Mouse (Mus musculus) adrenal gland, postnatal 4 days (tissue): ENCODE measurements around the gene Mrpl44. TPM values are rescaled to one million over a fixed set of nuclear protein-coding genes. Genes with fewer than 3 reads are reported as not detected.

Source experiments
- DNase-seq, 2 experiments: peaks; one replicate each; pipeline ENCODE4 v3.0.0; 2021 to 2022; ENCODE audit warnings: low spot score in 2 of 2, mixed read lengths in 2 of 2
- long read RNA-seq, 2 experiments: library from polyadenylated mRNA; stranded (forward); transcript quantifications; one replicate each; pipeline ENCODE4 v2.0.0; 2021
- total RNA-seq, 2 experiments: library from RNA; stranded (reverse); gene quantifications; 2 replicates each; pipeline ENCODE4 v1.2.3; 2021

Gene Mrpl44
- total RNA-seq = 10 to 100 TPM; 59.6 to 65.1 TPM
- long read RNA-seq, experiment 1, transcript Mrpl44-201 (4 exons, 1,424 nt) = major isoform, 38 of 63 reads
- long read RNA-seq, experiment 1, partial matches to known transcripts = 25 of 63 reads
- long read RNA-seq, experiment 1, other reads (novel, unspliced or antisense) = 0 of 63 reads
- long read RNA-seq, experiment 2, transcript Mrpl44-201 (4 exons, 1,424 nt) = major isoform, 67 of 88 reads
- long read RNA-seq, experiment 2, partial matches to known transcripts = 21 of 88 reads
- long read RNA-seq, experiment 2, other reads (novel, unspliced or antisense) = 0 of 88 reads

DNA sequence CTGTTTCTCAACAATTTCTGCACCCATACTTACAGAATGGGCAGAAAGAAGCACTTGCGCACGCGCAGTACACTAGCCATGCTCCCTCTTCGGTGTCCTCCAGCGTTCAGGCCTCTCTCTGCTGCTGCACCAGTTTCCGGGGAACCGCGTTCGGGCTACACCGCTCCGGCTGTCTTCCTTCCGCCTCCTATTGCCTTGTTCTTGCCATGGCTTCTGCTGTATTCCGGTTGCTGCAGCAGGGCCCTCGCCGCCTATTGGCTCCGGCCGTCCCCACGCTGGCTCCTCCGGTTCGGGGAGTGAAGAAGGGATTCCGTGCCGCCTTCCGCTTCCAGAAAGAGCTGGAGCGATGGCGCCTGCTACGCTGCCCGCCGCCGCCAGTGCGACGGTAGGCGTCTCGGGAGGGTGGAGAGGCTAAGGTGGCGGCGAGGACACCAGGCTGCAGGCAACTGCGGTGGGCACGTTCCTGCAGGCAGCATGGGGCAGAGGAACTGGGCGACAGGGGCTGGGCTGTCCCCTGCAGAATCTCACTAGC lies at the start of gene Mrpl44, which contains the start of gene Wdfy1:
TSS of gene Mrpl44 (plus strand) at position 92 of the 532 bp plus-strand sequence.
TSS of gene Wdfy1 (minus strand) at position 217 of the 532 bp plus-strand sequence.
- DNase-seq = peak; percentile 95 to 98

DNA sequence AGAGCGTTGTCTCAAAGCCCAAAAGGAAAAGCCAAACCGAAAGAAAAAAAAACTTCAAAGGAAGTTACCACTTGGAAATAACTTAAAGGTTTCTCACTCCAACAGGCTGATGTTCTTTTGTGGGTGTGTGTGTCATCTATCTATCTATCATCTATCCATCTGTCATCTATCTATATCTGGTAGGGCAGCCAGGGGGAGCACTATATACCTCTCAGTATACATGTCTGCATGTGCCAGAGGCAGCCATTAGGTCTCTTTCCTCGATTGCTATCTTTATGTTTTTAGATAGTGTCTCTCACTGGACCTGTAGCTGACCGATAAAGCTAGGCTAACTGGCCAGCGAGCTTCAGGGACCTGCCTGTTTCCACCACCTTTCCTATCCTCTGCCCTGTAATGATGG lies 41.0 kb upstream of the Mrpl44 start:
- DNase-seq = no peak

DNA sequence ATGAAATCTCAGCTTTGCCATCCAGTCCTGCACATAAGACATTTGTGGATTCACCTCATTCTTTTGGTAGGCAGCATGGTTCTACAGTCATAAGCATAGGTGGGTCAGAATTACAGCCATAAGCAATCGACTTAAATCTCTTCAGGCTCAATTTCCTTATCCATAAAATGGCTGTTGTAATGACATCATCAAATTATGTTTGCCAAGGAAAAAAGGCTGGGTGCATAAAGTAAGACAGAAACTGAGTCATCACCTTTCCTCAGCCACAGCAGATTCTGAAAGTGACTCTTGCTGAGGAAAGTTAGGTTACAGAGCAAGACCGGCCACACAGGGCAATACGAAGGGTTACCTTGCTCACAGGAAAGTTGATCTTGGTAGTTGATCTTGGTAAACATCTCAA lies 39.4 kb upstream of the Mrpl44 start:
- no peak for DNase-seq

DNA sequence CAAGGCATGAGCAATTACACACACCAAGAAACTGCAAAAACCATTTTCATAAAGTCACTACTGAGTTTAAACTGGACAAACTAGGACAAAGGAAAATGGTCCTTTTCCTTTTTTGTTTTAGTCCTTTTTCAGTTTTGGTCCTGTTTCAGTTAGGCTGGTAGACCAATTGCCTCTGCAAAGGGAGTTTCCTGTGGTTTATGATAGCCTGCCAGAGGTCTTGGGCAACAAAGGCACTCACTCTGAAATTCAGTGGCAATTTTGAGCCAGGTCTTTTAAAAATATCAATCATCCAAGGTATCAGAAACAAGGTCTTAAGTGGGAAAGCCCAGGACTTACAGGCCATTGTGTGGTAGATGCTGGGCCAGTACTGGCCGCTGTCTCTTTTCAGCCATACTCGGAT lies 36.1 kb upstream of the Mrpl44 start:
- DNase-seq = no peak

DNA sequence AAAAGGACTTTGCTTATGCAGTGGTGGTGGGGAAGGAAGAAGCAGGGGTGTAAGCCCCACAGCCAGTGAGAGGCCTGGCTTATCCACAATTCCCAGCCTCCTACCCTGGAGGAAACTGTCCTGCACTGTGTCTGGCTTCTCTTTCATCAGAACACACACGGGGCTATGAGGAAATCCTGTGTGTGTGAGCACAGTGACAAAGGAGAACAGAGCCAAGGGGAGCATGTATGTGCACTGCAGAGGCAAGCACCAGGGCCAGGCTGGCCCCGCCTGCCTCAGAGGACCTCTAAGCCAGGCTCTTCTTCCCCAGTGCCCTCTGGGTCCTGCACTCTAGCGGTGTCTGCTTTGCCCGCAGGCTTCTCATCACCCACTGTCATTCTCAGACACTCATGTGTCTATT lies 34.8 kb upstream of the Mrpl44 start:
- no peak for DNase-seq

DNA sequence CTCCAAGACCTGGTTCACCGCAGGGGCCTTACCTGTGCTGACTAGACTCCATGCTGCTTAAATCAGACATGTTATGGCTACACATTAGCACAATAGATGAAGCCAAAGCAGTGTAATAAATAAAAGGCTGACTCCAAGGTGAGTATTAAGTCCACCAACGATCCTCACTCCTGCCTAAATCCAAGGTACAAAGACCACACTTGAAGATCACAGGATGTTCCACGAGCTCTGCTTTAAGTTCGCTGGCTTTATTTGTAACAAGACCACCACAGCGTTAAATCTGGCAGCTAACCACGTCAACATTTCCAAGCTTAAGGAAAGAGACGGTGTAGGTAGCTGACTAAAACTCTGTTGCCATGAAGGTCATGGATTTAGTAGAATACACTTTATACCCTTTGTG lies 32.9 kb upstream of the Mrpl44 start:
- DNase-seq = no peak

DNA sequence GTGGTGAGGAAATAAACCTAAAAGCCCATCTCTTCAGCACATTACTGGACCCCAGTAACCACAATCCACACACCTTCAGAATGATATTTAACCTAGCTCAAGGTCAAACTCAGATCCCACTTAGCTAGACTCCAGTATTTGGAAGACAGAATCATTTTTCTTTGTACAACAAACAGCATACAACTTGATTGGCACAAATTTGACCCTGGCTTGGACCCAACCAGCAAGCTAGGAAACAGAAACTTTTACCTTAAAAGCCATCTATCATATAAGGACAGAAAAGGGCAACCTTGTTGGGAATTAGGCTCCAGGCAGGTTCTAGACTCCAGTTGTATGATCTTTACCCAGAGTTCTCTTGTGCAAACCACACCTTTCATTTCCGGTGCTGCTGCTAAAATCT lies 32.4 kb upstream of the Mrpl44 start:
- no peak for DNase-seq

DNA sequence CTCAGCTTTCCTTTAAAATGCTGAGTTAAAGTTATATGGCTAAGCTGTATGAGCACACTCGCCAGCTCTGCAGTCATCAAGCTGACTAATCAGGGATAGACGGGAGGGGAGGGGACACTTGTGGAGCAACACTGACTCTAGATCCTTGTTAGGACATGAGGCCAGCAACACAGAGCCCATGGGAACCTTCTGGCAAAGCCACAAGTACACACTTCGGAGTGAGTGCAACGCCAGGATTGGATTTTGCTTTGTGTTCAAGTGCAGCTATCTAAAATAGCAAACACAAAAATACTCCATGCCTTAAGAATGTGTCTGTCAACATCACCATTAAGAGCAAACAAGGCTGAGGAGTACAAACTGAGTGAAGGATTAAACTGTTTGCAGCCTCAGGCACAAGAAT lies 29.8 kb upstream of the Mrpl44 start:
- no peak for DNase-seq

DNA sequence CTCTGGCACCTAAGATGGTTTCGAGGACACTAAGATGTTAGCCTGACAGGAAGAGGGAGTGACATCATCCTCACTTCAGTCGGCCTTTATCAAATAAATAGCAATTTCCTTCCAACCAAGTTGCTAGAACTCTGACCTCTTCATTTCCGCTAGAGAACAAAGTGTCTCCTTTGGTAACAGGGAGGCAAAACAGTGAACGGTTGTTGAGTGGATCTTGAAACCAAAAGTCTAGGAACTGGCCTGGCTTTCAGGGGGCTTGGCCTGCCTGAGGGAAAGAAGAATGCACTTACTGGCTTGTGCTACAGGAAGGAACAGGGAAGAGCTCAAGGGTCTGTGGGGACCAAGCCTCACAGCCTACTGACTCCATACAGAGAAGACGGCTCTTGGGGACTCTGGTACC lies 24.6 kb upstream of the Mrpl44 start:
- no peak for DNase-seq

DNA sequence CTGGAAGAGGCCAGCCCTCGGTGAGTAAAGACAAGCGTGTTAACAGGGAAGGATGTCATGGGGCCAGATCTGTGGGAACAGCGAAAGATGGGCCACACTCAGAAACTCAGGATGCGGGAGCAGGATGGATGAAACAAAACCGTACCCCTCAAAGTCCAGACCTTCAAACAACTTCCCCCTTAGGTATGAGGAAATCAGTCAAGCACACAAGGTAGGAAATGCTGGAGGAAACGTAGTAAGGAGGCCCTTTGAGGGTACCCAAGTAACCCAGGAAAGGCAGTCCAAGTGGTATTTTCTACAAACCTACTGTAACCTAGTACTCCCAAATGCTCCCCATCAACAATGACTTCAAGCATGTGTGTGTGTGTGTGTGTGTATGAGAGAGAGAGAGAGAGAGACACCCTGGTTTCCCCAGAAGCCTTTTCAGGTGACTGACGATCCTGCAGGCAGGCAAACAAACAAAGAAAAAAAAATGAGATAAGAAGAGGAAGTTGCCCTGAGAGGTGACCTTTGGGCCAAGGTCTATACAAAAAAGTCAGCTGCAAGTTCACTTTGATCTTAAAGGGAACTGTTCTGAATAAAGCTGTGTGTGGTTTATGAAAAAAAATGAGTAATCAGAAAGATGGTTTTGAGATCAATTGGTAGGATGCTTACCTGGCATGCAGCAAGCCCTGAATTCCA lies 23.7 kb upstream of the Mrpl44 start:
- no peak for DNase-seq

DNA sequence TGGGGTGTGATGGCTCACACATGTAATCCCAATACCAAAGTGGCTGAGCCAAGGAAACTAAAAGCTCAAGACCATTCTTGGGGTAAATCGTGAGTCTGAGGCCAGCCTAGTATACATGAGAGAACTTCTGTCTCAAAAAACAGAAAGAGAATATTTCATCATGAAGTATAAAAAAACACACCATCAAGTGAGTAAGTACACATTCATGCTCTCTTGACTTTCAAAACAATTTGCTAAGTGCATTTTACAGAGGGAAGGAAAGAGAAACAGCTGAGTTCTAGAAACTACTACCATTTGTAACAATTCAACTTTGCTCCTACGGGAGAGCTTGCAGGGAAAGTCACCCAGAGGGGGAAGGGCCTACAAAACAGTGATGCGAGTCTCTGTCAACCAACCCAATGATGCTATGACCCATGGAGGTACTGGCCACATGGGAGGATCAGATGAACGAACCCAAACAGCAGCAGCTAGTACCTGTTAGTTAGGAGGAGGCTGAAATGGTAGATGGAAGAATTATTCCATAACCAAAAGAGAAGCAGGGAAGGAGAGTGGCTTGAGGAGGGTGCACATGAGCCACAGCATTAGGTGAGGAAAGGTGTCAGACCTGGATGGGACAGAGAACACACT lies 23.0 kb upstream of the Mrpl44 start:
- no peak for DNase-seq

DNA sequence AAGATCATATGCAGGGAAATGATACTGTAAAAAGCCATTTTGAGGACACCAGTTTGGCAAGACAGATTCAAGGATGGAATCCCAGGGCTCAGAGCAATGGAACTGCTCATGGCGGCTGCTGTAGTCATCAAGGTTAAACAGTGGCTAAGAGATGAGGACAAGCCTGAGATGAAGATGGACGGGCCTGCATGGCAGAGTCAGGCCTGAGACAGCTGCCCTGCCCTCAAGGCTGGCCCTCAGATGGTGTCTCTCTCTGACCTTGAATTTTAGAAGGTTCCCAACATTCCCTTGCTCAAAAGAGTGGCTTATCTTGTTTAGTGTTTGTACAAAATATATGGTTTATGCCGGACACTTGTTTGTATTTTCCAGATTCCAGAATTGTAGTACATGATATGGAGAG lies 22.4 kb upstream of the Mrpl44 start:
- no peak for DNase-seq

DNA sequence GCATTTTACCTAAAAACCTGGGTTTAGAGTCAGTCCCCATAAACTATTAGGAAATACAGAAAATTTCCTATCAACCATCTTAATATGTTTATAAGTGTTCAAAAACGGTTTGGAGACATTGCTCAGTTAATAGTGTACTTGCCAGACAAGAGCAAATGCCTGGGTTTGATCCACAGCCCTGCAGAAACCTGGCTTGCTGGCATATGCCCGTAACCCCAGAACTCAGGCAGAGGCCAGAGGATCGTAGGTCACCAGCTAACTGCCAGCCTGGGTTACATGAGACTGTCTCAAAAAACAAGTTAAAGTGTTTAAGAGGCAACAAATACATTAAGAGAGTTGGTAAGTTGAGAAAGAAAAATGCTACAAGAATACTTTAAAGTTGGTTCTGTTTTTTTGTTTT lies 20.9 kb upstream of the Mrpl44 start:
- DNase-seq = no peak

DNA sequence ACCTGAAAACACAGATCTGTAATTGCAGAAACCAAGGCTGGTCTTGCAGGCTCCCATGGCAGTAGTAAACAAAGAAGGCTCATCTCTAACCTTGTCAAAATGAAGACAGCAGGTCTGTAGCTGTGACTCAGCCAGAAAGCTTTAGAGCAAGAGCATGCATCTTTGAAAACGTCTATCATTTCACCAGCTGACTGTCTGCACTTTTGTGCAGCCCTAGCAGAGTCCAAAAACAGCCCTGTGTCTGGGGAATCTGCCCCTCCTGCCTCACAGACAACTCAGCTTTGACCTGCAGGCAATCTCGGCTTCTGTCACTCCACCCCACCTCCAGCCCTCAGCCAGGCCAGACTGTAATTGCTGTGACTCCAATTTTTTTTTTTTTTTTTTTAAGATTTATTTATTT lies 20.4 kb upstream of the Mrpl44 start:
- no peak for DNase-seq

DNA sequence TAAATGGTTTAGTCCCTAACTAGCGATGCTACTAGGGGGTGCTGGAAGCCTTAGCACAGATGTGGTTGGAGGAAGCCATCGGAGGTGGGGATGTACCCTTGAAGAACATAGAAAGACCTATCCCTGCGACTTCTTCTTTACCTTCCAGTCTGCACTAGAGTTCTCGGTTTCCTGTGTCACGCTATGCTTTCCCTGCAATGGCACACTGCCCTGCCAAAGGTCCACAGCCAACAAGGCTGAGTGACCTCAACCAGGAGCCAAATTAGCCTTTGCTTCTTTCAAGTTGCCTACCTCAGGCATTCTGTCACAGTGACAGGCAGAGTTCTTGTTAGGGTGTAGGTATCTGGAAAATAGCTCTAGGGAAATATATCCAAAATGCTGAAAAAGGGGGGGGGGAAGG lies 19.4 kb upstream of the Mrpl44 start:
- no peak for DNase-seq

DNA sequence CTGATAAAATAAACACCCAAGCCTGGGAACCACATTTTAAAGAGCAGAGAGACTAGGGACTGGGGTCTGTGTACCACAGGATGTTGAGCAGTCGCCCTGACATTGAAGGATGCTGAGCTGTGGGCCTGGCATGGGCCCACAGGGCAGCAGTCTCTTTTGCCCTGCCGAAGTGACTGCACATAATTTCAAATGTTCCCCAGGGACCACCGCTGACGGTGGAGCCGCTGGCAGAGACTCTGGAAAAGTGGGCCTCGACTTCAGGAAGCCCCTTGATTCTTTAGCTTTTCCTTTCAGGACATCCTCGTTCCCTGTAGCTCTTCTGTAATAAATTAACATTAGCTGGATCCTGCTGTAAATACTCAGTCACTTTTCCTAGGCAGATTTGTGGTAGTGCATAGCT lies 18.7 kb upstream of the Mrpl44 start:
- DNase-seq = no peak

DNA sequence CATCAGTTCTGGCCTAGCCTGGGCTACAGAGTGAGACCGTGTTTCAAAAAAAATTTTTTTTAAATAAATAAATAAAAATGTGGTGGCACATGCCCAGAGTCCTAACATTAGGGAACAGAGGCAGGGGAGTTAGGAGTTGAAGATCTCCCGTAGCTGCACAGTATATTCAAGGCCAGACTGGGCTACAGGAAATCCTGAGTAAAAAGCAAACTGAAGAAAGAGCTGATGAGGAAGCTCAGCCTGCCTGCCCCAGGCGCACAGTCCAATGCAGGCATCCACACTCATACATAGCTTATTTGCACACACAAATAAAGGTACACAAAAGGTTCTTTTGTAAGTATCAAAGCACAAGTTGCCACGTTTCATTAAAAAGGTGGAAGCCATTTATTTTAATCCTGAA lies 18.2 kb upstream of the Mrpl44 start:
- DNase-seq = no peak

DNA sequence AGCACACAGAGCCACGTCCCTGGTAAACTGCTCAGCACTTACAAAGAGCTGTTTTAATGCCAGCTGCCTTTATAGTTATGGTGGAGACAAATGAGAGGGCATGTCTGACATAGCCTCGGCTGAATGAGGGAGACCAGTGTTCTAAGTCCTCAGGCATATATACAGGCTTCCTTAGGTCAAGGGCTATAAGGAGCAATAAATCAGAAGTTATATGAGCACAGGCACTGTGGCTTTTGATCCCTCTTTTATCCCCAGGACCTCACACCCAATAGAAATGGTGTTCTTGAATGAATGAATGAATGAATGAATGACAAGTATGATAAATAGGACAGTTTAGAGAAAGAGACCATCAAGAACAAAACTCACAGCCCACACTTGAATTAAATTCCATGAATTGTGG lies 16.8 kb upstream of the Mrpl44 start:
- no peak for DNase-seq

DNA sequence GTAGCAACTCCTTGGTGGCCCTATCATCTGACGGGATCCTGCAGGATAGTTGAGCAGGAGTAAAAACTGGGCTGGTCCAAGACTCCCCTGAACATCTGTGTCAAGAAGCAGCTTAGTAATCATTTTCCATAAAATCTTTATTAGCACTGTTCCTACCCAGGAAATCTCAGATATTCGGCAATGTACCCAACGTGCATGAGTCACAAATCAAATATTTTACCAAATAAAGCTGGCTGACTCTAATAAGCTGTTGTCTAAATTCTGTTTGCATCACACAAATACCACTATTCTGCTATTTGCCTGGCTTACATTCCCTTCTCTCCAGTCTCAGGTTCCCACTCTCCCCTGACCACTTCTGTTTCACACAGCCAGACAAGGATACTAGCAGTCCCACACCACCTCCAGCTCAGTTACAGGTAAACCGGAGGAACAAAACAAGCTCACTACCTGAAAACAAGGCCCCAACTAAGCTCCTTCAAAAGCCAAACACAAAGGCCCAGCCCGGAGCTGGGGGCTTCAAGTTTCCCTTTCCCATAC lies 16.3 kb upstream of the Mrpl44 start:
- no peak for DNase-seq

DNA sequence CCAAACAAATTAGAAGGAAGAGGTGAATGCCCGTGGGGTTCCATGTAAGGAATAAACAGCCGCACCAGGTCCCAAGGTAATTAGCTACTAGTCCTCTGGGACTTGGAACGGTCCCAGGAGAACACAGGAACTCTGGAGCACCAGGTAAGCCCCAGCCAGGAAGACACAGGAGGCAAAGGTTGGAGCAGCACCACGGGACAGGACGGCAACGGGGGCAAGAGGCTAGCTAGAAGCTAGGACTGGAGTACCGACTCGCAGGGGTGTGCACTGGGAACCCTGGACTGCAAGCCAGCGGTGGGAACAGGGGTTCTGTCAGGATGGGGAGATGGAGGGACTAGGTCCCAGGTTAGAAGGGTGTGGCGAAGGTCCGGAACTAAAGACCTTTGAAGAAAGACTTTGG lies 15.2 kb upstream of the Mrpl44 start:
- DNase-seq = no peak

DNA sequence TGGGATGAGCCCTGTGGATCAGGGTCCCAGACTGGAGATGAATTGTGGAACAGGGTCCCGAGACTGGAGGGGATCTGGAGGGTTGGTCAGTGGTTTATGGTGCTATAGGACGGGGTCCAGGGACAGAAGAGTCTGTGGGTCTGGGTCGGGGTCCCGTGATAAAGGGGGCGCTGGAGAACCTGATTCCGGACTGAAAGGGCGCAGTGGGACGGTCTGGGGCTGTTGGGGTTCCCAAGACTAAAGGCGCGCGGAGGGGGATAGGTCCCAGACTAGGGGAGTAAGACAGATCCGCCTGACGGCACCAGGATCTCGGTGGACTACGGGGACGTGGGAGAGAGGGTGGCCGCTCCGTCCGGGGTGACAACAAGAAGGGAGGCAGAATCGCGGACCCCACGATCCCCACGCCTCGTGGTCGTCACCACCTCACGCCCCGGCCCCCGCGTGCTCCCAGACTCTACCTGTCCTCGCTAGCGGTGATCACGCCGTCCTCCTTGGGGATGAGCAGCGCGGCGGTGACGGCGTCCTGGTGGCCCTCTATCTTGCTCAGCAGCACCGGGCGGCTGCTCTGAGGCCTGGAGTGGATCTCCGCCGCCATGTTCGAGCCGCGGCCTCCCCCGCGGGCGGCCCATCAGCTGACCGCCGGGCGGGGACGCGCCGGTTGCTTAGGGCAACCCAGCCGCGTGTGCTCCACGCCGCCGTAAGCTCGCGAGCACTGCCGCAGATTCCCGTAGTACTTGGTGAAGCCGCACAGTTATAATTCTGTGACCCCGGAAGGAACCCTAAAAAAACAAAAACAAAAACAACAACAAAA lies 14.5 kb upstream of the Mrpl44 start:
- peak; percentile 57 to 67 for DNase-seq
